Mouse (Mus musculus) midbrain, postnatal 0 days (tissue): ENCODE data around the gene Lancl3. TPM values are rescaled to one million over a fixed set of nuclear protein-coding genes. Genes with fewer than 3 reads are reported as not detected.
"Not testable (repeated sequence)": the region's sequence is repeated elsewhere in the genome, so short reads cannot be mapped to it uniquely, and the experiment has no call there.

Experiments used
- ATAC-seq: fragments of 200-750 bp; cut with Nextera tagmentation; 2 replicates; pipeline ENCODE4 v1.8.0; 2017; ENCODE audit warnings: moderate number of reproducible peaks, mild to moderate bottlenecking, moderate TSS enrichment, moderate library complexity; ENCODE audit not compliant: low FRiP score
- DNase-seq: peaks from one replicate; pipeline ENCODE4 v3.0.0-alpha.2; 2015; ENCODE audit warnings: low spot score
- H3K27ac ChIP-seq: fragments of 300-500 bp; sonication (generic); 2 replicates; pipeline ENCODE4 v1.5.1; 2014; ENCODE audit warnings: low read depth, mild to moderate bottlenecking, low read length, mixed read lengths
- H3K27me3 ChIP-seq: fragments of 300-500 bp; sonication (generic); 2 replicates; pipeline ENCODE4 v1.6.1; 2014; ENCODE audit warnings: low read length, control low read depth, mixed read lengths; ENCODE audit not compliant: insufficient read depth
- H3K36me3 ChIP-seq: fragments of 300-500 bp; sonication (generic); 2 replicates; pipeline ENCODE4 v1.6.1; 2014; ENCODE audit warnings: low read length, control low read depth, mixed read lengths; ENCODE audit not compliant: insufficient read depth
- H3K4me1 ChIP-seq: fragments of 300-500 bp; sonication (generic); 2 replicates; pipeline ENCODE4 v1.6.1; 2014; ENCODE audit warnings: mild to moderate bottlenecking, control low read depth, antibody characterized with exemption, low read length, mixed read lengths; ENCODE audit not compliant: insufficient read depth
- H3K4me2 ChIP-seq: fragments of 300-500 bp; sonication (generic); 2 replicates; pipeline ENCODE4 v1.6.1; 2014; ENCODE audit warnings: low read depth, mild to moderate bottlenecking, low read length, mixed read lengths; ENCODE audit not compliant: poor library complexity, severe bottlenecking
- H3K4me3 ChIP-seq: fragments of 300-500 bp; sonication (generic); 2 replicates; pipeline ENCODE4 v1.5.1; 2014; ENCODE audit warnings: low read depth, mild to moderate bottlenecking, low read length, moderate library complexity
- H3K9ac ChIP-seq: fragments of 300-500 bp; sonication (generic); replicated peaks from 2 replicates; pipeline ENCODE4 v1.6.1; 2014; ENCODE audit warnings: mild to moderate bottlenecking, low read length, moderate library complexity, mixed read lengths; ENCODE audit not compliant: poor library complexity, severe bottlenecking
- H3K9me3 ChIP-seq: fragments of 300-500 bp; sonication (generic); 2 replicates; pipeline ENCODE4 v1.6.1; 2016; ENCODE audit warnings: low read length, control low read depth
- CTCF ChIP-seq: IDR thresholded peaks from 2 replicates; pipeline ENCODE4 v1.5.1; 2016; ENCODE audit warnings: antibody characterized with exemption, mild to moderate bottlenecking
- WGBS: fragments of 180-500 bp; shearing (Covaris S2); extraction: QIAGEN DNeasy Blood & Tissue Kit; methylation state at CpG from one replicate; pipeline ENCODE4 v1.1.7; 2014; 5-methylcytosine and 5-hydroxymethylcytosine counted together
- polyA plus RNA-seq: library from polyadenylated mRNA; unstranded; fragments of >200 nt; fragmentation: Nextera tagmentation; extraction: Ambion mirVana; gene quantifications from 2 replicates; pipeline ENCODE4 v1.2.1, GENCODE M21; 2015
- total RNA-seq: library from RNA; depleted of rRNA; stranded (reverse); fragments of >200 nt; gene quantifications from 2 replicates; pipeline ENCODE4 v1.2.3, GENCODE M21; 2014; rRNA removed

The Lancl3 gene
- total and polyA plus RNA-seq, 2 experiments from 2014 or later: 3.0 to 10.9 TPM

GRCm38 (mm10) chrX:9298413-9298864 lies 98.7 kb downstream of the Lancl3 start:
- ATAC-seq (no peak), DNase-seq (no peak)
- H3K4me3 ChIP-seq: no peak overlapping the region
- H3K4me2 ChIP-seq: no peak overlapping the region
- WGBS: 85% methylated on average over 5 of the region's 5 CpGs
- no peaks in the 10 kb centered on the region for H3K4me1 ChIP-seq
- no peak for TF ChIP-seq CTCF
- H3K9me3 ChIP-seq: no peaks in the 10 kb centered on the region
- no peak overlapping the region for H3K27ac ChIP-seq
- H3K27me3 ChIP-seq: no peaks in the 10 kb centered on the region
- no peak overlapping the region for H3K9ac ChIP-seq
- H3K36me3 ChIP-seq: no peaks in the 10 kb centered on the region

GRCm38 (mm10) chrX:9302791-9303190 lies 103.1 kb downstream of the Lancl3 start:
- no peaks in the 10 kb centered on the region for H3K4me1 ChIP-seq
- DNase-seq (no peak), ATAC-seq (no peak)
- H3K27ac ChIP-seq: no peak overlapping the region
- H3K4me2 ChIP-seq: no peak overlapping the region
- H3K9ac ChIP-seq: no peak overlapping the region
- no peaks in the 10 kb centered on the region for H3K27me3 ChIP-seq
- no peak for TF ChIP-seq CTCF
- H3K36me3 ChIP-seq: no peaks in the 10 kb centered on the region
- H3K9me3 ChIP-seq: no peaks in the 10 kb centered on the region
- no peak overlapping the region for H3K4me3 ChIP-seq
- 90% methylated on average over 5 of the region's 5 CpGs for WGBS

GRCm38 (mm10) chrX:9303455-9303854 lies 103.8 kb downstream of the Lancl3 start:
- DNase-seq: no peak
- WGBS: 54% methylated on average over 1 of the region's 1 CpGs
- H3K36me3 ChIP-seq: no peaks in the 10 kb centered on the region
- no peak for ATAC-seq
- H3K4me2 ChIP-seq: no peak overlapping the region
- no peaks in the 10 kb centered on the region for H3K4me1 ChIP-seq
- no peaks in the 10 kb centered on the region for H3K27me3 ChIP-seq
- no peak overlapping the region for H3K9ac ChIP-seq
- no peaks in the 10 kb centered on the region for H3K9me3 ChIP-seq
- no peak for TF ChIP-seq CTCF
- H3K27ac ChIP-seq: no peak overlapping the region
- no peak overlapping the region for H3K4me3 ChIP-seq

- H3K4me2 ChIP-seq, H3K4me3 ChIP-seq, H3K27ac ChIP-seq, H3K9ac ChIP-seq, DNase-seq, H3K4me1 ChIP-seq, H3K27me3 ChIP-seq, H3K9me3 ChIP-seq, H3K36me3 ChIP-seq, ATAC-seq: not testable (repeated sequence)
Observed at GRCm38 (mm10) chrX:9316457-9316856, 116.8 kb downstream of the Lancl3 start.

Other genes with a start within 250 kb of the Lancl3 start
- not detected in 2 replicates for gene Fthl17b, start 236.9 kb upstream of the Lancl3 start, total RNA-seq
- not detected in 2 replicates for gene Fthl17b, start 236.9 kb upstream of the Lancl3 start, polyA plus RNA-seq
- not detected in 2 replicates for gene Fthl17c, start 223.3 kb upstream of the Lancl3 start, total RNA-seq
- not detected in 2 replicates for gene Fthl17c, start 223.3 kb upstream of the Lancl3 start, polyA plus RNA-seq
- not detected in 2 replicates for gene Fthl17d, start 213.1 kb upstream of the Lancl3 start, total RNA-seq
- not detected in 2 replicates for gene Fthl17d, start 213.1 kb upstream of the Lancl3 start, polyA plus RNA-seq
- not detected in 2 replicates for gene Fthl17e, start 166.4 kb upstream of the Lancl3 start, total RNA-seq
- gene Fthl17e, start 166.4 kb upstream of the Lancl3 start, polyA plus RNA-seq: not detected in 2 replicates
- gene Fthl17f, start 136.9 kb upstream of the Lancl3 start, total RNA-seq: not detected in 2 replicates
- gene Fthl17f, start 136.9 kb upstream of the Lancl3 start, polyA plus RNA-seq: not detected in 2 replicates
- not detected in 2 replicates for gene 4930402K13Rik, start 95.3 kb upstream of the Lancl3 start, total RNA-seq
- gene 4930402K13Rik, start 95.3 kb upstream of the Lancl3 start, polyA plus RNA-seq: not detected in 2 replicates
- gene Gm14862, start 57.0 kb downstream of the Lancl3 start, total RNA-seq: not detected in 2 replicates
- not detected in 2 replicates for gene Gm14862, start 57.0 kb downstream of the Lancl3 start, polyA plus RNA-seq
- 7.2 and 9.6 TPM in 2 replicates for gene Xk, start 72.9 kb downstream of the Lancl3 start, total RNA-seq
- gene Xk, start 72.9 kb downstream of the Lancl3 start, polyA plus RNA-seq: 3.8 and 4.6 TPM in 2 replicates
- not detected in 2 replicates for gene H2al1m, start 83.9 kb downstream of the Lancl3 start, total RNA-seq
- not detected in 2 replicates for gene H2al1m, start 83.9 kb downstream of the Lancl3 start, polyA plus RNA-seq
- gene H2al1k, start 150.7 kb downstream of the Lancl3 start, total RNA-seq: not detected in 2 replicates
- gene H2al1k, start 150.7 kb downstream of the Lancl3 start, polyA plus RNA-seq: not detected in 2 replicates